Mouse (Mus musculus) limb, embryonic 15.5 days (tissue): Measurements from ENCODE around the gene Csnk1g2. TPM values are rescaled to one million over a fixed set of nuclear protein-coding genes. Genes with fewer than 3 reads are reported as not detected.

Experiments used
- ATAC-seq: fragments of 200-750 bp; cut with Nextera tagmentation; 2 replicates; pipeline ENCODE4 v1.8.0; 2017; ENCODE audit warnings: low read depth, moderate TSS enrichment; ENCODE audit not compliant: insufficient number of reproducible peaks, low FRiP score, low TSS enrichment
- H3K27ac ChIP-seq: fragments of 300-500 bp; sonication (generic); 2 replicates; pipeline ENCODE4 v1.5.1; 2015; ENCODE audit warnings: moderate library complexity, mild to moderate bottlenecking, inconsistent platforms
- H3K27me3 ChIP-seq: fragments of 300-500 bp; sonication (generic); 2 replicates; pipeline ENCODE4 v1.6.1; 2015; ENCODE audit warnings: inconsistent platforms
- H3K36me3 ChIP-seq: fragments of 300-500 bp; sonication (generic); 2 replicates; pipeline ENCODE4 v1.6.1; 2015; ENCODE audit warnings: inconsistent platforms
- H3K4me1 ChIP-seq: fragments of 300-500 bp; sonication (generic); 2 replicates; pipeline ENCODE4 v1.6.1; 2015; ENCODE audit warnings: inconsistent platforms
- H3K4me2 ChIP-seq: fragments of 300-500 bp; sonication (generic); 2 replicates; pipeline ENCODE4 v1.6.1; 2015; ENCODE audit warnings: mild to moderate bottlenecking, inconsistent platforms
- H3K4me3 ChIP-seq: fragments of 300-500 bp; sonication (generic); 2 replicates; pipeline ENCODE4 v1.5.1; 2015; ENCODE audit warnings: mild to moderate bottlenecking, inconsistent platforms
- H3K9ac ChIP-seq: fragments of 300-500 bp; sonication (generic); 2 replicates; pipeline ENCODE4 v1.6.1; 2015; ENCODE audit warnings: inconsistent platforms
- H3K9me3 ChIP-seq: fragments of 300-500 bp; sonication (generic); 2 replicates; pipeline ENCODE4 v1.6.1; 2016; ENCODE audit warnings: inconsistent platforms
- WGBS: fragments of 180-500 bp; shearing (Covaris S2); methylation state at CpG from one replicate; pipeline ENCODE4 v1.1.7; 2015; 5-methylcytosine and 5-hydroxymethylcytosine counted together
- polyA plus RNA-seq: library from polyadenylated mRNA; unstranded; fragments of >200 nt; fragmentation: Nextera tagmentation; extraction: Ambion mirVana; gene quantifications from 2 replicates; pipeline ENCODE4 v1.2.1, GENCODE M21; 2015

The Csnk1g2 gene
- polyA plus RNA-seq, 1 experiment from 2014 or later = 148 TPM

- Histone ChIP-seq H3K36me3 (peaks cover 45% of the 10 kb centered on the region), H3K27me3 (no peaks in the 10 kb centered on the region), H3K4me1 (peaks cover 47% of the 10 kb centered on the region), H3K9me3 (no peaks in the 10 kb centered on the region), H3K4me3 (no peak overlapping the region), H3K4me2 (no peak overlapping the region), H3K27ac (peak overlapping the region; percentile 39), H3K9ac (0 out of 2 replicates have a peak overlapping the region, but pooled peaks have one; percentile 2)
- no peak for ATAC-seq
- 76% methylated on average over 12 of the region's 12 CpGs for WGBS
These were observed 37.7 kb upstream of the Csnk1g2 start for GRCm38 (mm10) chr10:80584642-80585552.

GRCm38 (mm10) chr10:80585581-80585980, 37.1 kb upstream of the Csnk1g2 start:
- Histone ChIP-seq H3K4me3 (peak overlapping the region; percentile 1; the same call in 1 of the 2 replicates), H3K27ac (no peak overlapping the region; the same call in 1 of the 2 replicates), H3K9me3 (no peaks in the 10 kb centered on the region), H3K4me1 (peaks cover 49% of the 10 kb centered on the region), H3K36me3 (peaks cover 45% of the 10 kb centered on the region), H3K4me2 (no peak overlapping the region), H3K9ac (0 out of 2 replicates have a peak overlapping the region, but pooled peaks have one; percentile 2), H3K27me3 (no peaks in the 10 kb centered on the region)
- ATAC-seq = no peak
- 92% methylated on average over 8 of the region's 8 CpGs for WGBS

GRCm38 (mm10) chr10:80586407-80587304, 36.0 kb upstream of the Csnk1g2 start:
- H3K36me3 ChIP-seq = peaks cover 42% of the 10 kb centered on the region
- ATAC-seq = no peak
- peaks cover 51% of the 10 kb centered on the region for H3K4me1 ChIP-seq
- 0 out of 2 replicates have a peak overlapping the region, but pooled peaks have one; percentile 26 for H3K9ac ChIP-seq
- no peaks in the 10 kb centered on the region for H3K9me3 ChIP-seq
- H3K27me3 ChIP-seq = no peaks in the 10 kb centered on the region
- no peak overlapping the region for H3K4me2 ChIP-seq
- peak overlapping the region; percentile 1 for H3K4me3 ChIP-seq
- 93% methylated on average over 40 of the region's 51 CpGs for WGBS
- H3K27ac ChIP-seq = peak overlapping the region; percentile 60

GRCm38 (mm10) chr10:80587305-80587657, 35.4 kb upstream of the Csnk1g2 start:
- H3K4me1 ChIP-seq = peaks cover 51% of the 10 kb centered on the region

GRCm38 (mm10) chr10:80589127-80589878, 33.3 kb upstream of the Csnk1g2 start:
- Histone ChIP-seq H3K36me3 (peaks cover 21% of the 10 kb centered on the region), H3K4me3 (peak overlapping the region; percentile 93), H3K27me3 (no peaks in the 10 kb centered on the region), H3K4me2 (peak overlapping the region; percentile 93), H3K4me1 (peaks cover 42% of the 10 kb centered on the region), H3K9me3 (no peaks in the 10 kb centered on the region), H3K9ac (peak overlapping the region; percentile 93), H3K27ac (peak overlapping the region; percentile 79)
- no peak for ATAC-seq
- 15% methylated on average over 12 of the region's 12 CpGs for WGBS

More at GRCm38 (mm10) chr10:80587305-80587657, 35.4 kb upstream of the Csnk1g2 start:
- H3K4me2 ChIP-seq = no peak overlapping the region
- H3K9ac ChIP-seq = 0 out of 2 replicates have a peak overlapping the region, but pooled peaks have one; percentile 26
- H3K36me3 ChIP-seq = peaks cover 39% of the 10 kb centered on the region
- no peaks in the 10 kb centered on the region for H3K9me3 ChIP-seq
- WGBS = 45% methylated on average over 4 of the region's 4 CpGs
- peak overlapping the region; percentile 60 for H3K27ac ChIP-seq
- 0 out of 2 replicates have a peak overlapping the region, but pooled peaks have one; percentile 1 for H3K4me3 ChIP-seq
- no peaks in the 10 kb centered on the region for H3K27me3 ChIP-seq
- ATAC-seq = no peak

- under 1% methylated on average over 71 of the region's 73 CpGs for WGBS
- peak; percentile 94 for ATAC-seq
These were observed 32.5 kb upstream of the Csnk1g2 start, which contains the start of gene Abhd17a for GRCm38 (mm10) chr10:80589879-80590854. Abhd17a (minus strand) TSS chr10:80590341.

GRCm38 (mm10) chr10:80596318-80596717, 26.3 kb upstream of the Csnk1g2 start:
- no peak overlapping the region for H3K9ac ChIP-seq
- no peak overlapping the region for H3K27ac ChIP-seq
- no peaks in the 10 kb centered on the region for H3K36me3 ChIP-seq
- no peaks in the 10 kb centered on the region for H3K27me3 ChIP-seq
- H3K4me1 ChIP-seq = no peaks in the 10 kb centered on the region
- 41% methylated on average over 4 of the region's 4 CpGs for WGBS
- H3K4me2 ChIP-seq = no peak overlapping the region
- no peak for ATAC-seq
- no peaks in the 10 kb centered on the region for H3K9me3 ChIP-seq
- H3K4me3 ChIP-seq = no peak overlapping the region

More at GRCm38 (mm10) chr10:80589879-80590854, 32.5 kb upstream of the Csnk1g2 start, which contains the start of gene Abhd17a:
- H3K4me2 ChIP-seq = peak within 1 kb of the TSS; percentile 93
- H3K36me3 ChIP-seq = peaks cover 15% of the 10 kb centered on the region
- peak within 1 kb of the TSS; percentile 79 for H3K27ac ChIP-seq
- H3K4me3 ChIP-seq = peak within 1 kb of the TSS; percentile 93
- H3K4me1 ChIP-seq = peaks cover 34% of the 10 kb centered on the region
- peak within 1 kb of the TSS; percentile 93 for H3K9ac ChIP-seq
- no peaks in the 10 kb centered on the region for H3K27me3 ChIP-seq
- H3K9me3 ChIP-seq = no peaks in the 10 kb centered on the region

- Histone ChIP-seq H3K27ac (peak within 1 kb of the TSS; percentile 91), H3K27me3 (no peaks in the 10 kb centered on the region), H3K4me3 (peak within 1 kb of the TSS; percentile 77), H3K4me1 (peaks cover 18% of the 10 kb centered on the region), H3K9ac (peak within 1 kb of the TSS; percentile 48), H3K36me3 (peaks cover 23% of the 10 kb centered on the region), H3K9me3 (no peaks in the 10 kb centered on the region), H3K4me2 (peak within 1 kb of the TSS; percentile 64)
- under 1% methylated on average over 52 of the region's 54 CpGs for WGBS
- peak; percentile 92 for ATAC-seq
These were observed 19.8 kb upstream of the Csnk1g2 start, which contains the start of the genes Scamp4 and Adat3 for GRCm38 (mm10) chr10:80602698-80603325. Scamp4 (plus strand) TSS chr10:80602872. Adat3 (plus strand) TSS chr10:80602880.

- no peaks in the 10 kb centered on the region for H3K9me3 ChIP-seq
- peak overlapping the region; percentile 48 for H3K9ac ChIP-seq
- H3K36me3 ChIP-seq = peaks cover 28% of the 10 kb centered on the region
- H3K27me3 ChIP-seq = no peaks in the 10 kb centered on the region
- peak overlapping the region; percentile 64 for H3K4me2 ChIP-seq
- ATAC-seq = no peak
- peak overlapping the region; percentile 91; the same call in 1 of the 2 replicates for H3K27ac ChIP-seq
- H3K4me3 ChIP-seq = peak overlapping the region; percentile 77
- WGBS = 37% methylated on average over 7 of the region's 7 CpGs
- H3K4me1 ChIP-seq = peaks cover 18% of the 10 kb centered on the region
These were observed 19.3 kb upstream of the Csnk1g2 start for GRCm38 (mm10) chr10:80603364-80603763.
